In the genomic region with DNA sequence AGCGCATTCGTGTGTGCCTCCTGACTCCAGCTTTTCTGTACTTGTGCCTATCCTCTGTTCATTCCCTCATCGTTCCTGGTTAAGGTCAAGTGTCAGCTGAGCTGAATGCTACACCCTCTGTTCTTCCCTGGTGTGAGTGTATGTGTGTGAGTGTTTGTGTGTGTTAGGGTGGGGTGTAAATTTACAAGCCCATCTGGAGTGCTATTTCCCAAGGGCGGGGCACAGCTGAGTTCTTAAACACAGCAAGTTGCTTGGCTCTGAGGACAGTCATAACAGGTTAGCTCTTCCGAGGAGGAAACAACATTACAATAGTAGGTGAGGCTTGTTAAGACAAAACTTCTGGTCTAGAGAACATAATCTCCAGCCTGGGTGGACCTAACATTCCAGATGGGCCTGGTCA, we compare ENCODE assay signal across 14 mouse cellular contexts.
"Had no signal": no experiment of that assay in that cellular context is flagged by ENCODE, and none has a peak within 500 bp of the region (broad histone marks: within the 10 kb centered on the region; RNA-seq: fewer than 3 reads in every experiment).

No protein-coding gene starts in this region.

- H3K4me3 ChIP-seq: layer of hippocampus, adult 2 months; limb, embryonic 10.5 days; midbrain, embryonic 13.5 days; neural tube, embryonic 15.5 days had no signal

- ATAC-seq: midbrain, embryonic 13.5 days had no signal

- DNase-seq: kidney, adult 11 months; kidney, adult 9 months; kidney, postnatal 36 days; lung, embryonic 14.5 days; right cerebral cortex, adult 18-20 months; right cerebral cortex, postnatal 25 days; thymus, adult 2 months; thymus, postnatal 25 days had no signal

- H3K27me3 ChIP-seq: midbrain, embryonic 13.5 days; neural tube, embryonic 15.5 days had no signal

- H3K27ac ChIP-seq: kidney, postnatal 0 days; layer of hippocampus, adult 2 months; limb, embryonic 10.5 days; midbrain, embryonic 13.5 days; neural tube, embryonic 15.5 days had no signal

- H3K9me3 ChIP-seq: limb, embryonic 10.5 days; midbrain, embryonic 13.5 days; neural tube, embryonic 15.5 days had no signal

- H3K9ac ChIP-seq: lung, embryonic 14.5 days; midbrain, embryonic 13.5 days; neural tube, embryonic 15.5 days had no signal

- H3K4me2 ChIP-seq: liver, embryonic 11.5 days; lung, embryonic 14.5 days; midbrain, embryonic 13.5 days; neural tube, embryonic 15.5 days had no signal
